Mouse (Mus musculus) MEL (cell line): ENCODE measurements around the gene Vti1a. TPM values are rescaled to one million over a fixed set of nuclear protein-coding genes. Genes with fewer than 3 reads are reported as not detected.

Source experiments
- DNase-seq: peaks from one replicate; pipeline ENCODE4 v3.0.0; 2011; ENCODE audit warnings: low read depth, low spot score
- H3K27ac ChIP-seq: 2 replicates; pipeline ENCODE4 v1.5.1; 2012; ENCODE audit warnings: low read depth, mild to moderate bottlenecking, control low read depth, low read length, moderate library complexity; ENCODE audit not compliant: control insufficient read depth
- H3K27me3 ChIP-seq, 2 experiments: fragments of 150-350 bp in 1 of 2; sonication (generic) in 1 of 2; 2 replicates each; pipeline ENCODE4 v1.6.1; 2012; ENCODE audit warnings: low read length in 2 of 2, mild to moderate bottlenecking in 2 of 2, improper control_type of control experiment in 1 of 2, moderate library complexity in 1 of 2; ENCODE audit not compliant: insufficient read depth in 2 of 2, control insufficient read depth in 1 of 2
- H3K36me3 ChIP-seq, 2 experiments: 2 replicates each; pipeline ENCODE4 v1.6.1; 2012 to 2014; ENCODE audit warnings: low read length in 2 of 2, improper control_type of control experiment in 1 of 2, inconsistent platforms in 1 of 2, mild to moderate bottlenecking in 1 of 2; ENCODE audit not compliant: insufficient read depth in 2 of 2, control insufficient read depth in 1 of 2
- H3K4me1 ChIP-seq, 2 experiments: fragments of 150-350 bp in 1 of 2; sonication (generic) in 1 of 2; 2 replicates each; pipeline ENCODE4 v1.6.1; 2012; ENCODE audit warnings: low read length in 2 of 2, improper control_type of control experiment in 1 of 2, mild to moderate bottlenecking in 1 of 2; ENCODE audit not compliant: insufficient read depth in 2 of 2, control insufficient read depth in 1 of 2
- H3K4me3 ChIP-seq, 2 experiments: fragments of 150-350 bp in 1 of 2; sonication (generic) in 1 of 2; 2 replicates each; pipeline ENCODE4 v1.5.1; 2012; ENCODE audit warnings: low read depth in 2 of 2, low read length in 2 of 2, mild to moderate bottlenecking in 2 of 2, moderate library complexity in 2 of 2, control low read depth in 1 of 2, improper control_type of control experiment in 1 of 2; ENCODE audit not compliant: control insufficient read depth in 1 of 2, insufficient read depth in 1 of 2
- H3K79me2 ChIP-seq: 2 replicates; pipeline ENCODE4 v1.6.1; 2012; ENCODE audit warnings: mild to moderate bottlenecking, low read length, moderate library complexity; ENCODE audit not compliant: control insufficient read depth, poor library complexity, insufficient read depth
- H3K9ac ChIP-seq: 2 replicates; pipeline ENCODE4 v1.6.1; 2012; ENCODE audit warnings: low read depth, mild to moderate bottlenecking, control low read depth, low read length, moderate library complexity; ENCODE audit not compliant: control insufficient read depth, poor library complexity, severe bottlenecking
- H3K9me3 ChIP-seq: fragments of 150-350 bp; sonication (generic); replicated peaks from 2 replicates; pipeline ENCODE4 v1.6.1; 2012; ENCODE audit warnings: mild to moderate bottlenecking, low read length, improper control_type of control experiment, moderate library complexity; ENCODE audit not compliant: insufficient read depth
- BHLHE40 ChIP-seq: IDR thresholded peaks from 2 replicates; pipeline ENCODE4 v1.6.1; 2012; ENCODE audit warnings: low read depth, mild to moderate bottlenecking, inconsistent platforms, low read length, improper control_type of control experiment, borderline replicate concordance
- CHD1 ChIP-seq: IDR thresholded peaks from 2 replicates; pipeline ENCODE4 v1.6.1; 2012; ENCODE audit warnings: low read depth, mild to moderate bottlenecking, inconsistent platforms, low read length, improper control_type of control experiment
- CHD2 ChIP-seq: IDR thresholded peaks from 2 replicates; pipeline ENCODE4 v1.6.1; 2011; ENCODE audit warnings: low read length, improper control_type of control experiment
- CTCF ChIP-seq, 3 experiments: IDR thresholded peaks in 2 of 3; conservative IDR thresholded peaks in 1 of 3; 2 replicates each; pipeline ENCODE4 v1.5.1; 2011 to 2012; ENCODE audit warnings: low read length in 3 of 3, low read depth in 2 of 3, mild to moderate bottlenecking in 2 of 3, improper control_type of control experiment in 1 of 3, inconsistent platforms in 1 of 3, mixed read lengths in 1 of 3, moderate library complexity in 1 of 3; ENCODE audit not compliant: control insufficient read depth in 1 of 3, insufficient read depth in 1 of 3, poor library complexity in 1 of 3, severe bottlenecking in 1 of 3
- E2F4 ChIP-seq: IDR thresholded peaks from 2 replicates; pipeline ENCODE4 v1.6.1; 2011; ENCODE audit warnings: low read depth, low read length, improper control_type of control experiment, borderline replicate concordance
- ELF1 ChIP-seq: IDR thresholded peaks from 2 replicates; pipeline ENCODE4 v1.6.1; 2014; ENCODE audit warnings: low read depth, mild to moderate bottlenecking, inconsistent platforms, low read length, improper control_type of control experiment, moderate library complexity
- EP300 ChIP-seq, 2 experiments: IDR thresholded peaks; 2 replicates each; pipeline ENCODE4 v1.6.1; 2011; ENCODE audit warnings: improper control_type of control experiment in 2 of 2, low read length in 2 of 2, low read depth in 1 of 2, mild to moderate bottlenecking in 1 of 2
- ETS1 ChIP-seq: IDR thresholded peaks from 2 replicates; pipeline ENCODE4 v1.6.1; 2012; ENCODE audit warnings: low read depth, mild to moderate bottlenecking, inconsistent platforms, low read length, improper control_type of control experiment, moderate library complexity
- GABPA ChIP-seq: IDR thresholded peaks from 2 replicates; pipeline ENCODE4 v1.6.1; 2012; ENCODE audit warnings: low read depth, mild to moderate bottlenecking, inconsistent platforms, low read length, improper control_type of control experiment, moderate library complexity
- GATA1 ChIP-seq: IDR thresholded peaks from 2 replicates; pipeline ENCODE4 v1.6.1; 2011; ENCODE audit warnings: low read depth, low read length, improper control_type of control experiment
- HCFC1 ChIP-seq: IDR thresholded peaks from 2 replicates; pipeline ENCODE4 v1.6.1; 2012; ENCODE audit warnings: low read depth, mild to moderate bottlenecking, inconsistent platforms, low read length, improper control_type of control experiment, moderate library complexity
- JUND ChIP-seq: IDR thresholded peaks from 2 replicates; pipeline ENCODE4 v1.6.1; 2011; ENCODE audit warnings: low read depth, mild to moderate bottlenecking, improper control_type of control experiment, low read length
- KAT2A ChIP-seq: conservative IDR thresholded peaks from 2 replicates; pipeline ENCODE4 v1.6.1; 2012; ENCODE audit warnings: low read depth, low read length, improper control_type of control experiment, inconsistent platforms
- MAFK ChIP-seq: IDR thresholded peaks from 2 replicates; pipeline ENCODE4 v1.6.1; 2011; ENCODE audit warnings: low read depth, mild to moderate bottlenecking, low read length, improper control_type of control experiment, borderline replicate concordance
- MAX ChIP-seq: IDR thresholded peaks from 2 replicates; pipeline ENCODE4 v1.6.1; 2011; ENCODE audit warnings: low read length, improper control_type of control experiment
- MAZ ChIP-seq: IDR thresholded peaks from 2 replicates; pipeline ENCODE4 v1.6.1; 2012; ENCODE audit warnings: low read depth, mild to moderate bottlenecking, inconsistent platforms, low read length, improper control_type of control experiment
- MEF2A ChIP-seq: IDR thresholded peaks from 2 replicates; pipeline ENCODE4 v1.6.1; 2014; ENCODE audit warnings: low read depth, mild to moderate bottlenecking, inconsistent platforms, low read length, improper control_type of control experiment; ENCODE audit not compliant: poor library complexity, insufficient replicate concordance, severe bottlenecking; ENCODE audit errors: extremely low read depth
- MXI1 ChIP-seq: IDR thresholded peaks from 2 replicates; pipeline ENCODE4 v1.6.1; 2011; ENCODE audit warnings: mild to moderate bottlenecking, low read depth, low read length, improper control_type of control experiment
- MYB ChIP-seq: IDR thresholded peaks from 2 replicates; pipeline ENCODE4 v1.6.1; 2011; ENCODE audit warnings: mild to moderate bottlenecking, low read depth, low read length, improper control_type of control experiment
- MYC ChIP-seq: IDR thresholded peaks from 2 replicates; pipeline ENCODE4 v1.6.1; 2011; ENCODE audit warnings: low read depth, mild to moderate bottlenecking, low read length, improper control_type of control experiment, moderate library complexity
- NELFE ChIP-seq: IDR thresholded peaks from 2 replicates; pipeline ENCODE4 v1.6.1; 2011; ENCODE audit warnings: low read depth, low read length, improper control_type of control experiment
- NRF1 ChIP-seq: IDR thresholded peaks from 2 replicates; pipeline ENCODE4 v1.6.1; 2014; ENCODE audit warnings: low read depth, mild to moderate bottlenecking, inconsistent platforms, low read length, improper control_type of control experiment, moderate library complexity; ENCODE audit not compliant: poor library complexity, insufficient read depth, severe bottlenecking
- POLR2A ChIP-seq, 2 experiments: IDR thresholded peaks; 2 replicates each; pipeline ENCODE4 v1.6.1; 2011 to 2012; ENCODE audit warnings: low read length in 2 of 2, mild to moderate bottlenecking in 2 of 2, control low read depth in 1 of 2, improper control_type of control experiment in 1 of 2, low read depth in 1 of 2, moderate library complexity in 1 of 2; ENCODE audit not compliant: control insufficient read depth in 1 of 2, insufficient read depth in 1 of 2, poor library complexity in 1 of 2
- POLR2AphosphoS2 ChIP-seq: IDR thresholded peaks from 2 replicates; pipeline ENCODE4 v1.6.1; 2011; ENCODE audit warnings: low read length, improper control_type of control experiment
- POLR2AphosphoS5 ChIP-seq: IDR thresholded peaks from 2 replicates; pipeline ENCODE4 v1.6.1; 2012; ENCODE audit warnings: low read depth, borderline replicate concordance, mild to moderate bottlenecking, inconsistent platforms, low read length, moderate library complexity, mixed read lengths
- RAD21 ChIP-seq: IDR thresholded peaks from 2 replicates; pipeline ENCODE4 v1.6.1; 2011; ENCODE audit warnings: mild to moderate bottlenecking, low read depth, low read length, improper control_type of control experiment
- SIN3A ChIP-seq: IDR thresholded peaks from 2 replicates; pipeline ENCODE4 v1.6.1; 2012; ENCODE audit warnings: low read length, improper control_type of control experiment, inconsistent platforms
- SMC3 ChIP-seq: IDR thresholded peaks from 2 replicates; pipeline ENCODE4 v1.6.1; 2011; ENCODE audit warnings: low read depth, low read length, improper control_type of control experiment
- TAL1 ChIP-seq: IDR thresholded peaks from 2 replicates; pipeline ENCODE4 v1.6.1; 2012; ENCODE audit warnings: mild to moderate bottlenecking, inconsistent platforms, low read length, moderate library complexity, mixed read lengths
- TBP ChIP-seq: IDR thresholded peaks from 2 replicates; pipeline ENCODE4 v1.8.0; 2011; ENCODE audit warnings: low read depth, low read length, improper control_type of control experiment
- TCF12 ChIP-seq: IDR thresholded peaks from 2 replicates; pipeline ENCODE4 v1.6.1; 2014; ENCODE audit warnings: low read depth, mild to moderate bottlenecking, inconsistent platforms, low read length, improper control_type of control experiment, moderate library complexity
- UBTF ChIP-seq: IDR thresholded peaks from 2 replicates; pipeline ENCODE4 v1.6.1; 2012; ENCODE audit warnings: low read depth, mild to moderate bottlenecking, inconsistent platforms, low read length, improper control_type of control experiment, moderate library complexity, borderline replicate concordance; ENCODE audit not compliant: insufficient read depth
- USF1 ChIP-seq: IDR thresholded peaks from 2 replicates; pipeline ENCODE4 v1.6.1; 2014; ENCODE audit warnings: low read depth, mild to moderate bottlenecking, inconsistent platforms, low read length, improper control_type of control experiment, moderate library complexity
- USF2 ChIP-seq, 2 experiments: IDR thresholded peaks; 2 replicates each; pipeline ENCODE4 v1.6.1; 2011 to 2012; ENCODE audit warnings: improper control_type of control experiment in 2 of 2, low read length in 2 of 2, borderline replicate concordance in 1 of 2, inconsistent platforms in 1 of 2, low read depth in 1 of 2, mild to moderate bottlenecking in 1 of 2; ENCODE audit not compliant: insufficient read depth in 1 of 2
- ZC3H11A ChIP-seq: IDR thresholded peaks from 2 replicates; pipeline ENCODE4 v1.6.1; 2012; ENCODE audit warnings: low read depth, mild to moderate bottlenecking, inconsistent platforms, low read length, improper control_type of control experiment
- ZKSCAN1 ChIP-seq: IDR thresholded peaks from 2 replicates; pipeline ENCODE4 v1.6.1; 2012; ENCODE audit warnings: low read depth, mild to moderate bottlenecking, inconsistent platforms, low read length, improper control_type of control experiment, moderate library complexity
- ZMIZ1 ChIP-seq: IDR thresholded peaks from 2 replicates; pipeline ENCODE4 v1.6.1; 2012; ENCODE audit warnings: low read depth, mild to moderate bottlenecking, inconsistent platforms, low read length, improper control_type of control experiment, moderate library complexity
- ZNF384 ChIP-seq: IDR thresholded peaks from 2 replicates; pipeline ENCODE4 v1.6.1; 2012; ENCODE audit warnings: low read depth, mild to moderate bottlenecking, inconsistent platforms, low read length, improper control_type of control experiment
- polyA plus RNA-seq, 2 experiments: library from polyadenylated mRNA; stranded (reverse) in 1 of 2; unstranded in 1 of 2; fragments of >175 nt in 1 of 2; fragments of >200 nt in 1 of 2; gene quantifications; 2 replicates each; pipeline versions ENCODE4 v1.2.1 to v1.2.4; 2012; ENCODE audit warnings: low replicate concordance in 2 of 2, low read depth in 1 of 2; ENCODE audit not compliant: insufficient read length in 2 of 2, insufficient read depth in 1 of 2, missing spikeins in 1 of 2
- total RNA-seq: library from RNA; depleted of rRNA; stranded (reverse); fragments of 300-350 nt; gene quantifications from 2 replicates; pipeline ENCODE4 v1.2.3, GENCODE M21; 2012

The Vti1a gene
- total and polyA plus RNA-seq, 3 experiments: 37.2 to 119 (median 42.8) TPM

- DNase-seq: peak; percentile 90
- no peaks in the 10 kb centered on the region for H3K79me2 ChIP-seq
- peaks cover 0 to 15% of the 10 kb centered on the region in 2 experiments; a peak in 2 of 4 replicates for H3K36me3 ChIP-seq
- H3K9ac ChIP-seq: no peak overlapping the region
- no peak overlapping the region for H3K27ac ChIP-seq
- no peaks in the 10 kb centered on the region for H3K9me3 ChIP-seq
- peaks cover 2 to 19% of the 10 kb centered on the region in 2 experiments; a peak in 3 of 4 replicates for H3K4me1 ChIP-seq
- H3K27me3 ChIP-seq: no peaks in the 10 kb centered on the region
- no peak overlapping the region for H3K4me3 ChIP-seq
- TF ChIP-seq TCF12 (peak; percentile 46; the same call in 1 of the 2 replicates), MAFK (no peak), CTCF (IDR thresholded peaks at IDR 0.05 in 2 of 3, conservative IDR thresholded peaks at IDR 0.05 in 1 of 3; ENCODE audit: control insufficient read depth in 1 of 3, insufficient read depth in 1 of 3, low read depth in 2 of 3, low read length in 3 of 3, poor library complexity in 1 of 3, severe bottlenecking in 1 of 3) (peak; percentile 87 to 99 (median 91)), NRF1 (no peak), ZKSCAN1 (no peak), RAD21 (peak; percentile 65), MEF2A (no peak), MXI1 (peak; percentile 39; the same call in 1 of the 2 replicates), SMC3 (peak; percentile 70), ETS1 (peak; percentile 52; the same call in 1 of the 2 replicates), USF2 (IDR thresholded peaks at IDR 0.05; ENCODE audit: borderline replicate concordance in 1 of 2, insufficient read depth in 1 of 2, low read depth in 1 of 2, low read length in 2 of 2) (no peak), ELF1 (no peak), MYC (no peak), EP300 (IDR thresholded peaks at IDR 0.05; ENCODE audit: low read depth in 1 of 2, low read length in 2 of 2) (no peak), JUND (no peak), NELFE (no peak), POLR2AphosphoS5 (no peak), UBTF (no peak), TBP (no peak), USF1 (no peak), E2F4 (no peak), CHD2 (no peak), GABPA (no peak), BHLHE40 (no peak), HCFC1 (0 out of 2 replicates have a peak, but pooled peaks have one; percentile 23), ZMIZ1 (no peak), POLR2A (IDR thresholded peaks at IDR 0.05; ENCODE audit: control insufficient read depth in 1 of 2, insufficient read depth in 1 of 2, low read depth in 1 of 2, low read length in 2 of 2, poor library complexity in 1 of 2) (no peak), KAT2A (no peak), GATA1 (peak; percentile 51; the same call in 1 of the 2 replicates), CHD1 (no peak), MAX (no peak), MYB (no peak), ZNF384 (no peak), ZC3H11A (peak; percentile 62), MAZ (no peak), SIN3A (peak; percentile 37), TAL1 (no peak), POLR2AphosphoS2 (no peak)
Observed at GRCm38 (mm10) chr19:55545529-55545928, 229.4 kb downstream of the Vti1a start.
